Mouse (Mus musculus) brain, embryonic 14.5 days (tissue): ENCODE data around the gene Cfap58.

Source experiments
- CTCF ChIP-seq: fragments of 200-500 bp; IDR thresholded peaks from 2 replicates; pipeline ENCODE4 v1.5.1; 2012; ENCODE audit warnings: inconsistent platforms, mild to moderate bottlenecking, moderate library complexity, borderline replicate concordance; ENCODE audit not compliant: insufficient read depth, insufficient read length; ENCODE audit errors: extremely low read depth
- POLR2A ChIP-seq: fragments of 200-500 bp; IDR thresholded peaks from 2 replicates; pipeline ENCODE4 v1.6.1; 2012; ENCODE audit warnings: mild to moderate bottlenecking, inconsistent platforms, borderline replicate concordance; ENCODE audit not compliant: poor library complexity, insufficient read depth, insufficient read length, severe bottlenecking; ENCODE audit errors: extremely low read depth

GRCm38 (mm10) chr19:47915251-47915650 is 22.2 kb upstream of the Cfap58 start:
- TF ChIP-seq CTCF, result no peak
- TF ChIP-seq POLR2A, result no peak
